Mouse (Mus musculus): Measurements from ENCODE around the gene Nfyc.

The Nfyc gene

DNA sequence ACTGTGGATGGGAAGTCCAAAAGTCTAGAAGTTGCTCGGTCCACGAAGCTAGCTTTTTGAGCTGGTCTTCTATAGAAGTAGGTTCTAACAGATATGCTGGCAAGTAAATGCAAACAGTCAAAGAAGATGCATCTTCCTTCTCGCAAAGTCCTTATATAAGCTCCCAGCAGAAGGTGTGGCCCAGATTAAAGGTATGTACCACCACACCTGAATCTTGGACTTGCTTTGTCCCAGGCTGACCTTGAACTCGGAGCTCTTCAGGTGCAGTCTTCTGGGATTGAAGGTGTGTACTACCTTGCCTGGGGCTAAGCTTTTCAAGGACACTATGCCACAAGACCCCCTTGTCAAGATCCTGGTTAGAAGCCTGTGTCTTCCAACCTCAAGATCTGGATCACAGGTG is at the start of gene Nfyc:
Gene Nfyc (minus strand): TSS at position 101 of the 400 bp plus-strand sequence.
- DNase-seq (ENCODE audit: low spot score): no peak

DNA sequence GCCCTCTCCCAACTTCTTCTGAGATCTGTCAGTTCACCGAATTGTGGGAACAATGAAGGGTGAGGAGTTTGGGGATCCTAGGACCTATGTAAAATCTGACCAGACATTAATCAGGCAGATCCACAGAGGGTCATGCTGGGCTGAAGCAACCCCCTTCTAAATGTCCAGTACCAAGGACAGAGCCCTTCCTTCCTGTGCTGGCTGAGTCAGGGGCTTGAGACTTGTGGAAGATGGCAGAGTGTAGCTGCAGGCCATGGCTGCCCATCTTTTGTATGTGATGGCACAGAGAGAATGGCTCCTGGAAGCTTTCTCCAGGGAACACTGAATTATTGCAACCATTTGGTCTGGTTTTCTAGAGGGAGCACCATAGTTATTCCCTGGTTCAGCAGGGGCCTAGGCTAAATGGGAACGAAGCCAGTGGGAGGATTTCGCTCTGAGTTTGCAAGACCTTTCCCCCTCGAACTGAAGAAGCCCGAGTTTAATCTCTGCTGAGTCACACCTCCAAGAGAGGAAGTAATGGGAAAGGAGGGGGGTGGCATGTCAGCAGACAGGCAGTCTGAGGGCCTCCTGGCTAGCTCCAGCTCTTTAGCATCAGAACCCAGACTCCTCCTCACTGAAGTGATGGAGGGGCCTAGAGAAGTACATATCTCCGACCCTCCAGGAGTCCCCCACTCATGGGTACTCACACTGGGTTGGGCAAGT is 49.5 kb upstream of the Nfyc start:
- DNase-seq (ENCODE audit: low spot score): no peak

DNA sequence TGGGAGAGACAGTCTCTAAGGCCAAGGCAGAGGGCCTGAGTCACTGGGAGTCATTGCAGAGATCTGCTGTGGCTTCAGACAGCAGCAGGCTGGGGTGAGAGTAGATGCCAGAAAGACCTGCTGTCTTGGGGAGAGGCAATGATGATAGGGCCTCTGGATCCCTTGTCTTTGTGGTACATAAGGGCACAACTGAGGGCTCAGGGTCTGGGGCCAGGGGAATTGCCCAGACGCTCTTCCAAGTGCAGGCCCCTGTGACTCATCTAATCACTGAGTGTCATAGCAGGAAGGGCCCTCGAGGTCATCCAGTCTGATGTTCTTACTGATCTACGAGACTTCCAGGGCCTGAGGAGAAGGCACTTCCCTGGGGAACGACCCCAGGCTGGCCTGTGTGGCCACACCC is 48.0 kb upstream of the Nfyc start:
- no peak for DNase-seq (ENCODE audit: low spot score)

DNA sequence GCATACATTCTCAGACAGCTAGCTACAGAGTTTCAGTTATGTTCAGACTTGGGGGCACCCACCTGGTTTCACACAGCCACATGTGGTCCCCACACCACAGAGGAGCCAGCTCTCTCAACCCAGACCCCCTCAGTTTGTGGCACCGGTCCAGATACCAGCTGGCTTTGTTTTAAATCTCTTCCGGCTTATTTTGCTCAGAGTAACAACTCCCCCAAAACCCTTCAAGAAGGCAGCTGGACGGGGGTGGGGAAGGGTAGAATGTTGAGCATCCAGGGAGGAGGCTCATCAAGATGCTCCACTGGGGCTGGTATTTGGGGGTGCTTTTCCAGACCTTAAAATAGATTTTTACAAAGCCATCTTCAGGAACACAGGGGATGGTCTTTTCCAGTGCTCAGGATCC is 47.4 kb upstream of the Nfyc start:
- DNase-seq (ENCODE audit: low spot score): no peak

DNA sequence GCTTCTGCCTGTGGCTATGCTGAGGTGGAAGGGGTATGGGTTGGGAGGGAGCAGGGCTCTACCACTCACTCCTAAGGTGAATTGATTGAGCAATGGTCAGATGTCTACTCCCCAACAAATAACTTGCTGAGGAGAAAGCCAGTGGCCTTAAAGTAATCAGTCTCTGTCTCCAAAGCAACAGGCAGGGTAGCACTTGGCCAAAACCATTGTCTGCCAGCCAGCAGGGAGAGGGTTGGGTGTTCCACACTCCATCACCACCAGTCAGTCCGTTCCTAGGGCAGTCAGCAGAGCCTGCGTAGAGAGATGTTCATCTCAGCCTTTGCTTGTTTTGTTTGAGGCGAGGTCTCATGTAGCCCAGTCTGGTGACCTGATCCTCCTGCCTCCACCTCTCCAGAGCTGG is 44.6 kb upstream of the Nfyc start:
- no peak for DNase-seq (ENCODE audit: low spot score)

DNA sequence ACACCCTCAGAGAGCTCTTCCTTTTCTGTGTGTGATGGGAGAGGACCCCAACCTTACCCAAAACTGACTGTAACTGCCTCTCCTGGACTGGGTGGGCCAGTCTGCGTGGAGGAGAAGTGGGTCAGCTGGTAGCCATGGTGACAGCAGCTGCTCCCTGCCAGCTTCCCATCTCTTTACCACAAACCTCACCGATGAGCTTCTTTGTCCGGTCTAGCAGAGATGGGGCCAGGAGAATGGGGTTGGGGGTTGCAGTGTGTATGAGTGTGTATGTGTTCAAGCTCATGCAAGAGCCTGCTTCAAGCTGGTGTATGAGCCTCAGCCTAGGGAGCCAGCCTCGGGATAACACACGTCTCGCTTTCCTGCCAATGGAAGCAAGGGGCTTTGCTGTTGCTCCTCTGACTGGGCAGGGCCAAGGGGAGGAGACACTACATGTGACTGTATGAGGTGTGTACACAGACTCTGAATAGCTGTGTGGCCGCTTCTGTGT is 38.9 kb upstream of the Nfyc start:
- DNase-seq (ENCODE audit: low spot score): no peak

DNA sequence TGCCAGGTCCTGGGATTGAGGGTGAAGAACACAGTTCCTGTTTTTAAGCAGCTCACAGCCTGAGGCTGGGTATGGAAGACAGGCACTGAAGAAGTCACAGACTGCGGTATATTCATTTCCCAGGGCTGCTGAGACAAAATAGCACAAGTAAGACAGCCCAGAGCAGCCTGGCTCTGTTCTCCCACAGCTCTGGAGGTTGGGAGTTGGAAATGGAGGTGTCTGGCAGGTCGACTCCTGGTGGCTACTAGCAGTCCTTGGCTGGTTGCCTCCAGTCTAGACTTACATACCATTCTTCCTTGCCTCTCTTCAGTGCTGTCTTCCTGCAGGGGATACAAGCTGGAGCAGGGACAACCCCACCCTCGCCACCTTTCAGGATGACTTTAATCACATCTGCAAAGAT is 37.6 kb upstream of the Nfyc start:
- no peak for DNase-seq (ENCODE audit: low spot score)

DNA sequence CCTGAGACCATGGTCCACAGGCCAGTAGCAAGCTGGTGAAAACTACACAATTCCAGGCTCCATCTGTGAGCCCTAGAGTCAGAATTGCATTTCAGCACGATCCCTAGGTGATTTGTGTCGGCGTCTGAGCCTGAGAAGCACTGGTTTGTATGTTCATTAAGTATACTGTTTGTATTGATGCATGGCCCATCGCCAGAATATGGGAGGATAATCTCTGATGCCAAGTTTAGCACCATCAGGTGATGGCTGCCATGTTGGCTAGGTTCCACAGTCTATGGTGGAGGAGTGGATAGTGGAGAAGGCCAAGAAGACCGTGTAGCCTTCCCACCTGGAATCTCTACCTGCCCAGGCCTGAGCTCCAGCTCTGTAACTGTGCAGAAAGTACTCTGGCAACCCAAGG is 36.9 kb upstream of the Nfyc start:
- DNase-seq (ENCODE audit: low spot score): no peak

DNA sequence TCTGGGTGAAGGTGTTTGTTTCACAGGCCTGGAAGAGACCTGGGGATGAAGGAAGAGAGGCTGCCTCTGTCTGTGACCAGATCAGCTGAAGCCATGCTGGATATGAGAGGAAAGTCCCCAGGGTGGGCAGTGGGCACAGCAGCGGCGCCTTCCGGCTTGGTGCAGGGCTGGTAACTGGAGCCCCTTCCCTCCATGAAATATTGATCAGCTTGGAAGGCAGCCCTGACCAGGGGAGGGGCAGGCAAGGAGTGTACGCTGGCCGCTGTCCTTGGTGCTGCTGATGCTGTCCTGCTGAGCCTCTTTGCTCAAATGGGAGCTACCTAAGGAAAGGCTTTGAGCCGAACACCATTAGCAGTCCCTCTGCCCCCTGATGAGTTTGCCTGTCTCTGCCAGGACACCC is 34.8 kb upstream of the Nfyc start:
- no peak for DNase-seq (ENCODE audit: low spot score)

DNA sequence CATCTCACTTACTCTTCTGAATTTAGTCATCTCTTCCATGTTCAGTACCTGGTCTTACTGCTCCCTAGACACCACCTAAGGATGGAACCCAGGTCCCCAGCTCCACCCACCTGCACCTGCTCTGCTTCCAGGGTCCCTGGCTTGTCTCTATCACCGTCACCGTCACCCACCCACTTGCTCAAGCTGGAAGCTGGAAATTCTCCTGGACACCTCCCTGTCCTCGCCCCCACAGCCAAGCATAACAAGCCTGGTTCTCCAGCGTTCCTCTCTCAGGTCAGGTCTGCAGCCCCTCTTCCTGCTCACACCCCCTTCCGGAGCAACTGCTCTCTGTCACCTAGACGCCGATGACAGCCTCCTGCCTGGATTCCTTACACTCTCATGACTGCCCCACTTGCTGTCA is 28.5 kb upstream of the Nfyc start:
- DNase-seq (ENCODE audit: low spot score): no peak

DNA sequence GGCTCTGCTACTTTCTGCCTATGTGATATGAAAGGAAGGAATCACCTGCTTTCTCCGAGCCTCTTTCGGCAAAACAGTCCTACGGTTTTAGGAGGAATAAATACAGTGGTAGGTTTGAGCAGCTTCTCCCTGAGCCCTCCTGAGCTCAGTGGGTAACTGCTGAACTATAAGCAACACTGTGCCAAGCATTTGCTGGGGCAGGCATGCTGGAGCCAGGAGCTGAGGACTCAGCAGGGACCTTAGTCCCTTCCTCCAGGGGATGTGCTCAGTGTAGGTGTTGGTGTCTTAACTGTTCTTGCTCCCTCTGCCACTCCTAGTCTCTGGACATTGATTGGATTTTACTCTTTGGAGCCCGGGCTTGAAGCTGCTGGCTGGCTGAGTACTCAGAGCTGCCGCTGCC is 25.0 kb upstream of the Nfyc start:
- DNase-seq (ENCODE audit: low spot score): no peak

DNA sequence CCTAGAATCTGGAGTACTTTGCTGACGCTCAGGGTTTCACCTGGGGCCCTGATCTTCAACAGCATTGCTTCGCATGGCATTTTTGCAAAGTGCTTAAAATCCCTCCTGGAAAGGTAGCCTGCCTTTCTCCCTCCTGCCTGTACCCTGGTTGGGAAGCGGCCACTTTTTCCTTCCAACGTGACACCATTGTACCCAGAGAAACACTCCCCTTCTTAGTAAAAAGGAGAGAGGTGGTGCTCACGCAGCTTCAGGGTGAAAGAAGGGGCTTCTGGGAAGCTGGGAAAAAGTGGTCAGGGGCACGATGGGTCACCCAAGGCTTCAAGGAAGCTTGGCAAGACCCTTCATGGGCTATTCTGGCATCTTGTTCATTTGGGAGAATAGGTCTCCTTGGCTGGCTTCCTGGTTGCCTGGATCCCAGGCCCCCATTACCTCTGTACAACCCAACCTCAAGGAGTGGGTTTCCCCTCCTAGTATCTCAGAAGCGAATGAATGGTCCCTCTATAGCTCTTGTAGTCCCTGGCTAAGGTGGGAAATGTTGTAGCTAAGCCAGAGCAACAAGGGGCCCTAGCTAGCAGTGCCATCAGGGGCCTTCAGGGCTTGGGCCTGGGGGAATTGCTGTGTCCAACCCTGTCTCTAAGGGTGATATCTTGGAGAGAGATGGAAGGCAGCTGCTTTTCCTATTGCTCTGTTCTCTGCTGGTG is 24.1 kb upstream of the Nfyc start:
- DNase-seq (ENCODE audit: low spot score): no peak

DNA sequence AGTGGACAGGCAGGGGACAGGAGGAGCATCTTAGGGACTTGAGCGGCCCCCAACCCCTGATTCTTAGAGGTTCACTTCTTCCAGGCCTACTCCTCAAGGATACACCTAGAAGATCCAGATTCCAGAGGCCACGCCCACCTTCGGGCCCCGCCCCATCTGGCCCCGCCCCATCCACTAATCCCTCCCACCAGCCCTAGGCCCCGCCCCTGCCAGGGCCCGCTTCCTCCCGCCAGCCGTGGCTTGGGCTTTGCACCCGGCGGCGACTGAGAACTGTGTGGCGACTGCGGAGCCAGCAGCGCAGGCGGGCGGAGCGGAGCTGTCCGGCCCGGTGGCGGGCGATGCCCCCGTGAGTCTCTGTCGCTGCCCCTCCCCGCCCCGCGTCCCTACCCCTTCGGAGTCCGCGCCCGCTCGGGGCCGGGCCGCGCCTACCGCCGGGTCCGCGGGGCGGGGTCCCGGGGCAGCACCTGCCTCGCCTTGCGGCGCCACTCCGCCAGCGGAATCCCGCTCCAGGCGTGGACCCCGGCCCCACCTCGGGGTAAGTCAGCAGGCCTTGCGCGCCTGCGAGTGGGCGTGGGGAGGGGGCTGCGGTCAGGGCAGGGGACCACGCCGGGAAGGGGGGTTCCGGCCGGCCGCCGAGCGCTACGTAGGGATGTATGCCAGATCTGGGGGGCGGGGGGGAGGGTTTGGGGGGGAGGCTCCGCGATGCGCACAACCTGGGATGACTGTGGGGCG is 23.4 kb upstream of the Nfyc start, which contains the start of gene Rims3:
Gene Rims3 (plus strand): TSS at position 229 of the 732 bp plus-strand sequence.
- peak; percentile 28 for DNase-seq (ENCODE audit: low spot score)

DNA sequence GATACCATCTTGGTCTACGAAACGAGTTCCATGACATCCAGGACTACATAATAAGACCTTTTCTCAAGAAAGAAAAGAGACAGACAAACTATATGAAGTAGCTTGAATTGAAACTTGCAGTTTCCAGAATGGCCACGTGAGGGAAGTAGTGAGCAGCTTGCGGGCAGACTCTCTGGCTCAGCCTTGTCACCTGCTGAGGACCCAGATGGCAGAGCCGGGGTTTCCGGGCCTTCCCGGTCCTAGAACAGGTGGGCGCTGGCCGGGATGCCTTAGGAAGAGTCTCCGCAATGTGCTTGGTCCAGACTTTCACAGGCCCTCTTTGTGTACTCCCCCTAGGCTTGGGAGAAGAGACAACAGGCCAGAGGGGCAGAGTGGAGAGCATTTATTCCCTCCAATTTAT is 19.6 kb upstream of the Nfyc start:
- DNase-seq (ENCODE audit: low spot score): no peak

DNA sequence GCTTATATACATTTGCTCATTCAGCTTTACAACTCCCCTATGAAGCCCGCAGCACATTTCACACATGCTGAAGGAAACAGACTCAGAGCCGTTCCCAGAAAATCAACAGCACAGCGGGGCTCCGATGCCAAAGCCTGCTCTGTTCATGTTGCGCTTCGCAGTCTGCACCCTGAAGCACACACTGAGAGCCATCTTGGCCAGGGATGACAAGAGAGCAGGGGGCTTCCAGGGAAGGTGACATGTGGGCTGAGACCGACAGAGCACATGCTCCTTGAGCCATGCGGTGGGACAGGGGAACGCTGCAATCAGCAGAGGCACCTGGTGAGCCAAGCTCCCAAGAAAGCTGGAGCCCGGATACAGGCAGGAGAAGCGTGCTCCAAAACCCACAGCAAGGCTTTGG is 18.1 kb upstream of the Nfyc start:
- DNase-seq (ENCODE audit: low spot score): no peak

DNA sequence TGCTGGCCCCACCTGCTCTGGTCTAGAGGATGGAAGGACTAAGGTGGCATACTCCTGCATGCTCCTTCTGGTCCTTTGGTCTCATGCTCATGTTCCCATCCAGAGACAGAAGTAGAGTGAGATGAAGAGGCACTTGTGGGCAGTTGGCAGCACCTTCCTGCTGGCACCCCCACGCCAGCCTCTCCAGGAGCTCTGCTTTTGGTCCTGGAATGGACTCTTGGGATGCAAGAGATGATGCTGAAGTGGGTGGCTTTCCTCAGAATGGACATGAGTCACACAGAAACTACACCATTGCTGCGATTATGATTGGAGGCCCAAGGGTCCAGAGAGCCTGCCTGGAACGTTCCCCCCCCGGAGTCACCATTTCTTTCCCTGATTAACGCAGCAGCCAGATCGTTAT is 17.5 kb upstream of the Nfyc start:
- no peak for DNase-seq (ENCODE audit: low spot score)

DNA sequence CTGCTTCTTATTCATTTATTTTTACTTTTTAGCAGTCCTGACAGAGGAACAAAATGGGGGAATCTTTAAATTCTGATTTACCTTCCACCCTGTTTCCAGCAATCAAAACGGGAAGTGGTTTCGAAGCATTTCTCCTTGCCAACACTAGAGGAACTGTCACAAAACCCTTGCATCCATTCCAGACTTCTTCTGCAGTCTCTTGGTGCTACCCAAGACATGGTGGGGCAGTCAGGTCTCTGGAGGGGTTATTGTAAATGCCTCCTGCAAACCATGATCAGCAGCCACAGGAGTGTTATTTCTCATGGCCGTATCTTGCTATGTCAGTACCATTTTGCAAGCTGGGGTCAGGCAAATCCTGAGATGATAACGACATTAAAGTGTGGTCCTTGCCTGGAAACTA is 13.7 kb upstream of the Nfyc start:
- no peak for DNase-seq (ENCODE audit: low spot score)

DNA sequence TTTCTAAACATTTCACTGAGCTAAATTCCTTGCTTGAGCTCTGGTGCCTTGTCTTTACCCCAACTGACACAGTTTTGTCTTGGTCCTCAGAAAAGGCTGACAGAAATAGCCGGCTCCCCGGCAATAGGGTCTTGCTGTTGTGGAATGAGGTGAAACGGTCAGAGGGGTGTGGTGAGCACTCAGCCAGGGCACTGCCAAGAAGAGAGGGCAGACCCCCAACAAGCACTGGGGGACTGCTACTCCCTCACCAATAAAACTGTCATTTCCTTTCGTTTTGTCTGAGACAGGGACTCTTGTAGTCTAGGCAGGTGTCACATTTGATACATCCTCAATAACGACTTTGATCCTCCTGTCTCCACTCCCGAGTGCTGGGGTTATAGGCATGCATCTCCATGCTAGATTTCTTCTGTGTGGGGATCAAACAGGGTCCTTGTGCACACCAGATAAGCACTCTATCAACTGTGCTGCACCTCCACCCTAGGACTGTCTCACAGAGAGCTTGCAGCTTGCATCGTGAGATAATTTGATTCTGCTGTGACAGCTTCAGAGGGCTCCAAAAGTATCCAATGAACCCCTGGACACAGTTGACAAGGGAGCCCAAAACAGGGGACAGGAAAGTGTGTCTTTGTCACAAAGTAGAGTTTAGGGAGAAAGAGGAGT is 13.2 kb upstream of the Nfyc start:
- no peak for DNase-seq (ENCODE audit: low spot score)

DNA sequence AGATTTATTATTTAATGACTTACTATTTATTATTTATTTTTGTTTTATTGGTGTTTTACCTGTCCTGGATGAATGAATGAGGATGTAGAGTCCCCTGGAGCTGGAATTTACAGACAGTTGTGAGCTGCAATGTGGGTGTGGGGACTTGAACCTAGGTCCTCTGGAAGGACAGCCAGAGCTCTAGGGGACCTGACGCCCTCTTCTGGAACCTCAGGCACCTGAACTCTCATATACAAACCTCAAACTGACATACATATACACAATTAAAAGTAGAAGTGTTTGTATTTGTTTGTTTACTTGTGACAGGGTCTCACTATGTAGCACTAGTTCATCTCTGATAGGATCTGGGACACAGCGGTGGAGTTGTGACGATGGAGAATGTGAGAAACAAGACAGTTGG is 10.0 kb upstream of the Nfyc start:
- DNase-seq (ENCODE audit: low spot score): no peak

DNA sequence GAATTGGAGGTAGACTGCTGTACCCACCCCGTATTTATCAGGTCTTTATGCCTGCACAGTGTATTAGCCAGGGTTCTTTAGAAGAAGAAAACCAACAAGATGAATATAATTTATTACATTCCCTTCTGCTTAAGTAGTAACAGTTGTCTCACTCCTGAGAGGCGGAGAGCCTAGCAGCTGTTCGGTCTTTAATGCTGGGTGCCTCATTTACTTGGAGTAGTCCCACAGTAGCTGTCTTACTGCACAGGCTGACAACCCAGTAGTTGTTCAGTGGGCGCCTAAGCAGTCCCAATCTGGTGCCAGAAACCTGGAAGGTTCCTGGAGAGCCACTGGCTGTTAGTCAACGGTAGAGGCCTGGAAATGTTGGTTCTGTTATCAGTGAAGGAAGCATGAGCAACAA is 605 bp downstream of the Nfyc start:
- DNase-seq (ENCODE audit: low spot score): no peak

DNA sequence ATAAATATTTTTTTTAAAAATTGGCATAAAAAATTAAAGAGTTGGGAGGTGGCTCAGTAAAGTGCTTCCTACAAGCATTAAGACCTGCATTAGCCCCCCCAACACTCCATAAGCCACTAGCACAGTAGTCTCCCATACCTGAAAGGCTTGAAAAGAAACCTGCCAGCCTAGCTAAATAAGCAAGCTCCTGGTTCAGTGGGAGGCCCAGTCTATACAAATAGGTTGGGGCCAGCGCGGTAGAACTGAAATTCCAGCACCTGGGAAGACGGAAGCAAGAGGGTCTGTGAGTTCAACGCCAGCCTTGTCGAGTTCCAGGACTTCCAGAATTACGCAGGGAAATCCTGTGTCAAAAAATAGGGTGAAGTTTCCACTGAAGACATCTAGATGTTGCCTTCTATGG is 5.0 kb downstream of the Nfyc start:
- DNase-seq (ENCODE audit: low spot score): no peak

DNA sequence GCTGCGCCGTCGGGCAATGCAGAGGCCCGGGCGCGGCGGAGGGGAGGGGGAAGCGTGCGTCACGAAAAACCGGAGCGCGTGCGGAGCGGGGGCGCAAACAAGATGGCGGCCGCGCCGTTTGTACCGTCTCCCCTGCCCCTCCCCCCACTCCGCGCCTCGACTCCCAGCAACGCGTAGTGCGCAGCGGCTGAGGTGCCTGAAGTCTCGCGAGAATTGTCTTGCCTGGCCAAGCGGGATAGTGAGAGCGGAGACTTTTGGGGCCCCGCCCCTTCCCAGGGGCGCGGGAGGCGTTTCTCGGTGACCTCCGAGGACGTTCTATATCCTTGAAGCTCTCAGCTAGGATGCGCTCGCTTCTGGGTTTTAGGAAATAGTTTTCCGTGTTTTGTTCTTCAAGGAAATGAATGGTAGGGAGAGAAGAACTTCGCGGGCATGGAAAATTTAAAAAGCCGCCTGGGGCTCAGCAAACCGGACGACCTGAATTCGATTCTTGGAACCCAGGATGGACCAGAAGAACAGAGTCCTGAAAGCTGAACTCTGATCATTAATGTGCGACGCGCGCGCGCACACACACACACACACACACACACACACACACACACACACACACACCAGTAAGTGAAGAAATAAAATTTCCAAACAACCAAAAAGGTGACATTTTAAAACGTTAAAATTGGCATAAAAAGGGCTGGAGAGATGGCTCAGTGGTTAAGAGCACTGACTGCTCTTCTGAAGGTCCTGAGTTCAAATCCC is 5.6 kb downstream of the Nfyc start:
- peak; percentile 97 for DNase-seq (ENCODE audit: low spot score)

All from left cerebral cortex, adult 11 months (tissue).